Comparison of ENCODE assay signal across 9 mouse cellular contexts in the genomic region with DNA sequence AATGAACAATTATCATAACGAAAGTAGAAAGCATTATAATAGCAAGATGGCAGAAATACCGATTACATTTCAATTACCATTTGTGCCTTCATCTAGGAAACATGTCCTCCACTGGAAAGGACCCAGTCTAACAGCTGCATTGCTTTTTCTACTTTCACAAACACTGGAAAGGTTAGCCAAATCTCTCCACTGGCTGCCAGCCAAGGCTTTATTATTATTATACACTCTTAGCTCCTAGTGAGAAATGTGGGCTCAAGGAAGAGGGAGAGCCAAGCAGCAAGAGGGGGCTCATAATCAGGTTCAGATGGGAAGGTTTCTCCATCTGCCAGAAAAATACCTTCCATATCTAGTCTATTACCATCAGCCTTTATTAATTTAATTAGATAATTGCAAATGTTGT. TPM values are rescaled to one million over a fixed set of nuclear protein-coding genes. Genes with fewer than 3 reads are reported as not detected.
A peak's percentile ranks its signal among the peaks of the same experiment; 100 is the strongest.
DNase-seq lines count a peak whose midpoint lies in the region; ATAC-seq and TF ChIP-seq lines count a peak whose summit lies in the region.
"Had no signal": no experiment of that assay in that cellular context is flagged by ENCODE, and none has a peak within 500 bp of the region (broad histone marks: within the 10 kb centered on the region; RNA-seq: fewer than 3 reads in every experiment).

No protein-coding gene starts in this region.

- ATAC-seq in heart, embryonic 12.5 days (ENCODE audit: insufficient number of reproducible peaks, low FRiP score), result no peak

- H3K79me2 ChIP-seq in heart, adult 2 months (replicated peaks; ENCODE audit: control insufficient read depth, insufficient read depth, low read length), result peaks cover 15% of the 10 kb centered on the region

- peaks cover 53% of the 10 kb centered on the region for H3K4me1 ChIP-seq in heart, embryonic 12.5 days (replicated peaks)
- H3K4me1 ChIP-seq in heart, adult 2 months (ENCODE audit: control insufficient read depth, insufficient read depth, low read length), result peaks cover 43% of the 10 kb centered on the region
- H3K4me1 ChIP-seq: limb, embryonic 12.5 days had no signal

- 80% methylated on average over 2 of the region's 2 CpGs for whole genome bisulfite sequencing in heart, embryonic 12.5 days
- WGBS in heart, adult 2 months, result 15% methylated on average over 2 of the region's 2 CpGs

- no peak for TF ChIP-seq CTCF in heart, adult 2 months (IDR thresholded peaks at IDR 0.05)

- peak; percentile 86 to 91 for DNase-seq in heart, adult 18-20 months
- peak; percentile 89 for DNase-seq in NIH3T3 (ENCODE audit: low read depth)
- DNase-seq in heart, adult 2 months, result peak; percentile 71 to 72
- peak; percentile 36 for DNase-seq in layer of hippocampus, adult 9-11 months
- DNase-seq in thymus, postnatal 0 days (ENCODE audit: low spot score), result no peak
- DNase-seq in left cerebral cortex, adult 8-10 months (ENCODE audit: low spot score in 2 of 2), result no peak
- no peak for DNase-seq in B cell, adult 2 months

- no peak for TF ChIP-seq EP300 in heart, adult 2 months (IDR thresholded peaks at IDR 0.05; ENCODE audit: insufficient read depth, low read depth, low read length)

- H3K27me3 ChIP-seq in heart, embryonic 12.5 days (replicated peaks), result no peaks in the 10 kb centered on the region
- H3K27me3 ChIP-seq in heart, adult 2 months (ENCODE audit: control insufficient read depth, insufficient read depth, low read length), result no peaks in the 10 kb centered on the region
- H3K27me3 ChIP-seq: limb, embryonic 12.5 days had no signal

- peaks cover 23% of the 10 kb centered on the region for H3K36me3 ChIP-seq in heart, embryonic 12.5 days
- peaks cover 66% of the 10 kb centered on the region for H3K36me3 ChIP-seq in heart, adult 2 months (ENCODE audit: control insufficient read depth, insufficient read depth, low read length)

- intact Hi-C loops in heart, adult 2 months (cut with DNase I), result loop anchor here (10.0 kb wide), 1 partner anchor 243 kb away; a partner anchor contains a TSS

- no peak for TF ChIP-seq POLR2A in heart, adult 2 months (IDR thresholded peaks at IDR 0.05; ENCODE audit: insufficient read depth, low read depth, low read length)

- no peaks in the 10 kb centered on the region for H3K9me3 ChIP-seq in heart, embryonic 12.5 days (replicated peaks)
- H3K9me3 ChIP-seq: limb, embryonic 12.5 days had no signal

- no peak overlapping the region for H3K9ac ChIP-seq in heart, embryonic 12.5 days
- no peak overlapping the region for H3K9ac ChIP-seq in heart, adult 2 months (ENCODE audit: low read depth, low read length)
- H3K9ac ChIP-seq: limb, embryonic 12.5 days had no signal

- no peak overlapping the region for H3K4me2 ChIP-seq in heart, embryonic 12.5 days
- H3K4me2 ChIP-seq: limb, embryonic 12.5 days had no signal

- H3K27ac ChIP-seq in heart, embryonic 12.5 days (ENCODE audit: poor library complexity, severe bottlenecking), result no peak overlapping the region
- peak overlapping the region; percentile 60 for H3K27ac ChIP-seq in heart, adult 2 months
- H3K27ac ChIP-seq: limb, embryonic 12.5 days had no signal

- no peak overlapping the region for H3K4me3 ChIP-seq in heart, embryonic 12.5 days
- no peak overlapping the region for H3K4me3 ChIP-seq in heart, adult 2 months
- H3K4me3 ChIP-seq: limb, embryonic 12.5 days had no signal

RNA-seq across cellular contexts. Expression of a gene that starts 35.9 kb away (rescaled TPM):
- total RNA-seq in heart, adult 18-20 months (2021), result 100 to 1,000 TPM; 523 to 532 TPM
- polyA plus RNA-seq in heart, embryonic 12.5 days (2016; fragmentation: Nextera tagmentation; extraction: Ambion mirVana), result 188 and 194 TPM in 2 replicates
- total RNA-seq in heart, adult 2 months (2021), result 100 to 1,000 TPM; 509 to 570 TPM
- 169 and 246 TPM in 2 replicates for polyA plus RNA-seq in heart, adult 2 months (2012; rRNA removed)
- 59.1 and 64.4 TPM in 2 replicates for polyA plus RNA-seq in thymus, postnatal 0 days (2015; fragmentation: Nextera tagmentation; extraction: Ambion mirVana)
- total RNA-seq in left cerebral cortex, adult 8-10 months (2022), result 100 to 1,000 TPM; 544 to 579 (median 556) TPM

Comparison
In these comparisons a context has a peak if more than half of its experiments do, and no peak if none do; other contexts are left out.
1. DNase-seq: peak in heart, adult 18-20 months (2 of 2), NIH3T3 (single experiment), heart, adult 2 months (2 of 2) and layer of hippocampus, adult 9-11 months (single experiment); none in thymus, postnatal 0 days (single experiment), left cerebral cortex, adult 8-10 months (0 of 2) and B cell, adult 2 months (0 of 2).